Mouse (Mus musculus): ENCODE data around the gene Klk1b9. TPM values are rescaled to one million over a fixed set of nuclear protein-coding genes. Genes with fewer than 3 reads are reported as not detected.

Gene Klk1b9
- polyA plus RNA-seq (2017; shearing (Covaris generic)), result not detected

DNA sequence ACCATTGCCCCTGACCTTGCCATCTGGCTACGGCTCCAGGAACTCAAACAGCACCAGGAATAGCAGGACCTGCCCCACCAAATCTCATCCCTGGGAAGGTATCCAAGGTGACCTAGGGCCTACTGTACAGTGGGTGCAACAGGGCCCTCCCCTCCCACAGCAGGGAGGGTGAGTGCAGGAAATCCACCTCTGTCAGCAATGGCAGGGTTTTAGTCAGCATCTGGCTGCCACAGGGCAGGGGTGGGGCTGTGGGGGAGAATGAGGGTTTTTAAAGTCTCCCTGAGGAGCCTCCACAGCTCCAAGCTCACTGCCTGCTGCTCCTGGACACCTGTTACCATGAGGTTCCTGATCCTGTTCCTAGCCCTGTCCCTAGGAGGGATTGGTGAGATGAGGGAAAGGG is at the start of gene Klk1b9:
Gene Klk1b9, plus strand, starts transcription at position 301 of the 400 bp plus-strand sequence.

GRCm38 (mm10) chr7:43933440-43933839 is 42.4 kb upstream of the Klk1b9 start, which contains the start of gene Klk15:
Klk15 (plus strand) TSS chr7:43933740.

DNA sequence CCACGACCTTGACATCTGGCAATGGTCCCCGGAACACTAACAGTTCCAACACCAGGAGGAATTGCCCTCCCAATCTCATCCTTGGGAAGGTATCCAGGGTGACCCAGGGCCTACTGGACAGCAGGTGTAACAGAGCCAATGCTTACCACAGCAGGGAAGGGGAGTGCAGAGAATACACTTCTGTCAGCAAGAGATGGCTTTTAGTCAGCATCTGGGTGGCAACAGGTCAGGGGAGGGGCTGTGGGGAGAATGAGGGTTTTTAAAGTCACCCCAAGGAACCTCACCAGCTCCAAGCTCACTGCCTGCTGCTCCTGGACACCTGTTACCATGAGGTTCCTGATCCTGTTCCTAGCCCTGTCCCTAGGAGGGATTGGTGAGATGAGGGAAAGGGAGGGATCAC is 25.5 kb upstream of the Klk1b9 start, which contains the start of gene Klk1b8:
Gene Klk1b8, plus strand, starts transcription at position 301 of the 400 bp plus-strand sequence.

DNA sequence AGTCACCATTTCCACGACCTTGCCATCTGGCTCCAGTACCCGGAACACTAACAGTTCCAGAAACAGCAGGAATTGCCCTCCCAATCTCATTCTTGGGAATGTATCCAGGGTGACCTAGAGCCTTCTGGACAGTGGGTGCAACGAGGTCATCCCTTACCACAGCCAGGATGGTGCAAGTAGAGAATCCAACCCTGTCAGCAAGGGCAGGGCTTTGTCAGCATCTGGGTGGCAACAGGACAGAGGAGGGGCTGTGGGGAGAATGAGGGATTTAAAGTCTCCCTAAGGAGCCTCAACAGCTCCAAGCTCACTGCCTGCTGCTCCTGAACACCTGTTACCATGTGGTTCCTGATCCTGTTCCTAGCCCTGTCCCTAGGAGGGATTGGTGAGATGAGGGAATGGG is 9.4 kb upstream of the Klk1b9 start, which contains the start of gene Klk1b1:
Gene Klk1b1, plus strand, starts transcription at position 301 of the 400 bp plus-strand sequence.

GRCm38 (mm10) chr7:43995577-43995976 is 19.7 kb downstream of the Klk1b9 start, which contains the start of gene Klk1b11:
Klk1b11 (plus strand) TSS chr7:43995877.

GRCm38 (mm10) chr7:44011868-44012267 is 36.0 kb downstream of the Klk1b9 start, which contains the start of gene Klk1b26:
Klk1b26 (plus strand) TSS chr7:44012168.

Other genes with a start within 250 kb of the Klk1b9 start
- gene Klk12, start 207.2 kb upstream of the Klk1b9 start, polyA plus RNA-seq (2017; shearing (Covaris generic)), result under 1 TPM in 1 of 2 experiments, not detected in 1; 0.19 TPM
- under 1 TPM; 0.28 to 0.97 TPM for gene Klk11, start 201.5 kb upstream of the Klk1b9 start, polyA plus RNA-seq (2017; shearing (Covaris generic))
- under 1 TPM; 0.11 to 0.21 TPM for gene Klk10, start 195.0 kb upstream of the Klk1b9 start, polyA plus RNA-seq (2017; shearing (Covaris generic))
- gene Klk9, start 184.2 kb upstream of the Klk1b9 start, polyA plus RNA-seq (2017; shearing (Covaris generic)), result 1 to 10 TPM in 1 of 2 experiments, under 1 TPM in 1; 0.92 to 1.5 TPM
- 100 to 1,000 TPM; 112 to 189 TPM for gene Klk8, start 178.5 kb upstream of the Klk1b9 start, polyA plus RNA-seq (2017; shearing (Covaris generic))
- gene Klk7, start 164.8 kb upstream of the Klk1b9 start, polyA plus RNA-seq (2017; shearing (Covaris generic)), result under 1 TPM; 0.11 to 0.64 TPM
- gene Klk6, start 151.6 kb upstream of the Klk1b9 start, polyA plus RNA-seq (2017; shearing (Covaris generic)), result under 1 TPM; 0.18 to 0.43 TPM
- gene Klk5, start 134.1 kb upstream of the Klk1b9 start, polyA plus RNA-seq (2017; shearing (Covaris generic)), result under 1 TPM in 1 of 2 experiments, not detected in 1; 0.31 TPM
- gene Klk4, start 94.9 kb upstream of the Klk1b9 start, polyA plus RNA-seq (2017; shearing (Covaris generic)), result not detected
- under 1 TPM in 1 of 2 experiments, not detected in 1; 0.69 TPM for gene Klk15, start 42.3 kb upstream of the Klk1b9 start, polyA plus RNA-seq (2017; shearing (Covaris generic))
- 1 to 10 TPM in 1 of 2 experiments, not detected in 1; 1.9 TPM for gene Klk1b8, start 25.4 kb upstream of the Klk1b9 start, polyA plus RNA-seq (2017; shearing (Covaris generic))
- not detected for gene Klk1b1, start 9.3 kb upstream of the Klk1b9 start, polyA plus RNA-seq (2017; shearing (Covaris generic))
- gene Klk1b11, start 19.8 kb downstream of the Klk1b9 start, polyA plus RNA-seq (2017; shearing (Covaris generic)), result not detected
- under 1 TPM in 1 of 2 experiments, not detected in 1; 0.22 TPM for gene Klk1b26, start 36.1 kb downstream of the Klk1b9 start, polyA plus RNA-seq (2017; shearing (Covaris generic))
- 1 to 10 TPM; 2.7 to 3.0 TPM for gene Klk1b27, start 76.2 kb downstream of the Klk1b9 start, polyA plus RNA-seq (2017; shearing (Covaris generic))
- gene Klk1b21, start 126.3 kb downstream of the Klk1b9 start, polyA plus RNA-seq (2017; shearing (Covaris generic)), result not detected
- not detected for gene Klk1b22, start 136.6 kb downstream of the Klk1b9 start, polyA plus RNA-seq (2017; shearing (Covaris generic))
- not detected for gene Klk1b16, start 160.7 kb downstream of the Klk1b9 start, polyA plus RNA-seq (2017; shearing (Covaris generic))
- under 1 TPM in 1 of 2 experiments, not detected in 1; 0.84 TPM for gene Klk1b24, start 212.2 kb downstream of the Klk1b9 start, polyA plus RNA-seq (2017; shearing (Covaris generic))
- gene Klk1b3, start 222.1 kb downstream of the Klk1b9 start, polyA plus RNA-seq (2017; shearing (Covaris generic)), result not detected
- under 1 TPM in 1 of 2 experiments, not detected in 1; 0.59 TPM for gene Klk1b4, start 231.4 kb downstream of the Klk1b9 start, polyA plus RNA-seq (2017; shearing (Covaris generic))
- gene Klk1b5, start 239.9 kb downstream of the Klk1b9 start, polyA plus RNA-seq (2017; shearing (Covaris generic)), result not detected
- gene Klk1, start 249.3 kb downstream of the Klk1b9 start, polyA plus RNA-seq (2017; shearing (Covaris generic)), result under 1 TPM in 1 of 2 experiments, not detected in 1; 0.65 TPM